ENCODE assay signal across 8 mouse cellular contexts in the genomic region with DNA sequence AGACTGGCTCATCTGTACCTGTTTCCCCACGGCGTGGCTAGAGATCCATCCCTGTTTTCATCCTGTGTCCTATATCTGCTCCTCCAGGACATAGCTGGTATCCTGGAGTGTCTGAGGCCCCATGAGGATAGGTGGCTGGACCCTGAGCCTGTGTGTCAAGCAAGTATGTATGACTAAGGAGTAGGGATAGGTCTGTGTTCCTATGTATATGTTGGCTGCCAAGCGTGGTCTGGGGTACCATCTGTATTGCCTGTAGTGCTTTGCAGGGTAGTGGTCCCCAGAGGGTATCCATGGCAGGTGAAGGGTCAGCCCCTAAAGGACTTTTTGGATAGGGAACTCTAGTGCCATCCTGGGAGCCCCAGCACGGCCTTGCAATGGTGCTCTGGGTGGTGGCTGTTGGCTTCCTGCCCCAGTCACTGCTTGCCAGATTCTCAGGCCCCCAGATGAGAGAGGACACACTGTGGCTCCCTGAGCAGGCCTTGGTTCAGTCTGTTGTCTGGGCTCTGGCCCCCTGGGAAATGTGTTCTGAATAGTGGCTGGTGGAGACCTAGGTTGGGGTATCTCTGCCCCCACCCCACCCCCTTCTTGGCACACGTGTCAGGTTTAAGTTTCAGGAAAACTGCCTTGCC. TPM values are rescaled to one million over a fixed set of nuclear protein-coding genes. Genes with fewer than 3 reads are reported as not detected.
DNase-seq lines count a peak whose midpoint lies in the region; ATAC-seq and TF ChIP-seq lines count a peak whose summit lies in the region.

No protein-coding gene starts in this region.

- TF ChIP-seq CTCF in G1E (IDR thresholded peaks at IDR 0.05; ENCODE audit: low read depth, low read length), result no peak
- no peak for TF ChIP-seq CTCF in midbrain, postnatal 0 days (IDR thresholded peaks at IDR 0.05)

- no peak overlapping the region for H3K27ac ChIP-seq in kidney, embryonic 14.5 days (ENCODE audit: low read depth, low read length)
- peak overlapping the region; percentile 99; the same call in 1 of the 2 replicates for H3K27ac ChIP-seq in embryonic facial prominence, embryonic 10.5 days (replicated peaks)
- peak overlapping the region; percentile 35 for H3K27ac ChIP-seq in hindbrain, embryonic 13.5 days
- H3K27ac ChIP-seq in midbrain, postnatal 0 days (ENCODE audit: low read depth, low read length), result no peak overlapping the region; the same call in 1 of the 2 replicates

- peaks cover 28% of the 10 kb centered on the region for H3K4me1 ChIP-seq in kidney, embryonic 14.5 days (ENCODE audit: control insufficient read depth, insufficient read depth, low read length)
- peaks cover 77% of the 10 kb centered on the region for H3K4me1 ChIP-seq in G1E (ENCODE audit: insufficient read depth, low read depth, low read length)
- peaks cover 48% of the 10 kb centered on the region for H3K4me1 ChIP-seq in embryonic facial prominence, embryonic 10.5 days
- H3K4me1 ChIP-seq in hindbrain, embryonic 13.5 days (replicated peaks), result peaks cover 68% of the 10 kb centered on the region
- peaks cover 22% of the 10 kb centered on the region; the same call in 1 of the 2 replicates for H3K4me1 ChIP-seq in midbrain, postnatal 0 days (ENCODE audit: insufficient read depth, low read length)

- no peak for ATAC-seq in kidney, embryonic 14.5 days (ENCODE audit: low FRiP score, low TSS enrichment)
- no peak for ATAC-seq in G1E (ENCODE audit: extremely low read depth, insufficient number of reproducible peaks, low FRiP score, poor library complexity, severe bottlenecking)
- no peak for ATAC-seq in hindbrain, embryonic 13.5 days (ENCODE audit: low FRiP score)
- ATAC-seq in midbrain, postnatal 0 days (ENCODE audit: low FRiP score), result no peak

- WGBS in kidney, embryonic 14.5 days, result 82% methylated on average over 5 of the region's 5 CpGs
- WGBS in embryonic facial prominence, embryonic 10.5 days, result 88% methylated on average over 5 of the region's 5 CpGs
- 79% methylated on average over 5 of the region's 5 CpGs for WGBS in hindbrain, embryonic 13.5 days
- 75% methylated on average over 5 of the region's 5 CpGs for WGBS in midbrain, postnatal 0 days

- DNase-seq in kidney, postnatal 10 days, result no peak
- no peak for DNase-seq in G1E (ENCODE audit: low spot score)
- no peak for DNase-seq in embryonic facial prominence, embryonic 10.5 days (ENCODE audit: low spot score)
- DNase-seq in midbrain, postnatal 0 days (ENCODE audit: low spot score), result peak; percentile 41
- DNase-seq in right cerebral cortex, postnatal 4 days, result no peak
- DNase-seq in right cerebral cortex, postnatal 36 days (ENCODE audit: low spot score in 2 of 2), result no peak

- H3K9me3 ChIP-seq in kidney, embryonic 14.5 days (ENCODE audit: control insufficient read depth, low read length), result peaks cover 2% of the 10 kb centered on the region; the same call in 1 of the 2 replicates
- peaks cover 6% of the 10 kb centered on the region for H3K9me3 ChIP-seq in G1E (replicated peaks)
- peaks cover 3% of the 10 kb centered on the region; the same call in 1 of the 2 replicates for H3K9me3 ChIP-seq in embryonic facial prominence, embryonic 10.5 days
- H3K9me3 ChIP-seq in hindbrain, embryonic 13.5 days, result no peaks in the 10 kb centered on the region
- H3K9me3 ChIP-seq in midbrain, postnatal 0 days (ENCODE audit: low read length), result no peaks in the 10 kb centered on the region

- H3K4me2 ChIP-seq in kidney, embryonic 14.5 days (replicated peaks; ENCODE audit: low read depth, low read length), result no peak overlapping the region
- H3K4me2 ChIP-seq in hindbrain, embryonic 13.5 days, result peak overlapping the region; percentile 95; the same call in 1 of the 2 replicates
- H3K4me2 ChIP-seq in midbrain, postnatal 0 days (ENCODE audit: low read depth, low read length, poor library complexity, severe bottlenecking), result no peak overlapping the region

- H3K27me3 ChIP-seq in kidney, embryonic 14.5 days (ENCODE audit: control insufficient read depth, insufficient read depth, low read length), result no peaks in the 10 kb centered on the region
- H3K27me3 ChIP-seq in G1E (ENCODE audit: insufficient read depth, low read length), result peaks cover 19% of the 10 kb centered on the region
- no peaks in the 10 kb centered on the region for H3K27me3 ChIP-seq in embryonic facial prominence, embryonic 10.5 days (replicated peaks; ENCODE audit: low read depth, poor library complexity, severe bottlenecking)
- H3K27me3 ChIP-seq in hindbrain, embryonic 13.5 days, result no peaks in the 10 kb centered on the region
- H3K27me3 ChIP-seq in midbrain, postnatal 0 days (ENCODE audit: insufficient read depth, low read length), result no peaks in the 10 kb centered on the region

- H3K4me3 ChIP-seq in kidney, embryonic 14.5 days (ENCODE audit: low read length), result no peak overlapping the region
- H3K4me3 ChIP-seq in G1E (ENCODE audit: low read depth, low read length), result peak overlapping the region; percentile 78; the same call in 1 of the 2 replicates
- peak overlapping the region; percentile 99; the same call in 1 of the 2 replicates for H3K4me3 ChIP-seq in embryonic facial prominence, embryonic 10.5 days
- H3K4me3 ChIP-seq in hindbrain, embryonic 13.5 days, result no peak overlapping the region
- H3K4me3 ChIP-seq in midbrain, postnatal 0 days (ENCODE audit: low read depth, low read length), result no peak overlapping the region

- H3K36me3 ChIP-seq in kidney, embryonic 14.5 days (ENCODE audit: control insufficient read depth, insufficient read depth, low read length), result 0 out of 2 replicates have a peak, but pooled peaks cover 4% of the 10 kb centered on the region
- peaks cover 67% of the 10 kb centered on the region for H3K36me3 ChIP-seq in G1E (replicated peaks)
- H3K36me3 ChIP-seq in embryonic facial prominence, embryonic 10.5 days (replicated peaks), result peaks cover 64% of the 10 kb centered on the region
- H3K36me3 ChIP-seq in hindbrain, embryonic 13.5 days, result peaks cover under 1% of the 10 kb centered on the region; the same call in 1 of the 2 replicates
- H3K36me3 ChIP-seq in midbrain, postnatal 0 days (ENCODE audit: insufficient read depth, low read length), result peaks cover 4% of the 10 kb centered on the region; the same call in 1 of the 2 replicates

- H3K9ac ChIP-seq in kidney, embryonic 14.5 days (ENCODE audit: low read depth, low read length), result 0 out of 2 replicates have a peak overlapping the region, but pooled peaks have one; percentile 4
- H3K9ac ChIP-seq in hindbrain, embryonic 13.5 days, result peak overlapping the region; percentile 97
- no peak overlapping the region for H3K9ac ChIP-seq in midbrain, postnatal 0 days (replicated peaks; ENCODE audit: low read length, poor library complexity, severe bottlenecking)

RNA-seq across cellular contexts. Expression of a gene that starts 2.5 kb away (rescaled TPM):
- polyA plus RNA-seq in kidney, embryonic 14.5 days (2014; fragmentation: Nextera tagmentation; extraction: Ambion mirVana), result 23.0 and 26.2 TPM in 2 replicates
- total RNA-seq in G1E (2014; fragmentation: Nextera tagmentation) (269 and 277 TPM in 2 replicates), G1E (2017) (38.3 and 48.5 TPM in 2 replicates)
- 489 and 507 TPM in 2 replicates for polyA plus RNA-seq in G1E (2012)
- 20.3 and 21.0 TPM in 2 replicates for polyA plus RNA-seq in embryonic facial prominence, embryonic 10.5 days (2016; fragmentation: Nextera tagmentation; extraction: Ambion mirVana)
- 13.7 and 16.6 TPM in 2 replicates for polyA plus RNA-seq in hindbrain, embryonic 13.5 days (2015; fragmentation: Nextera tagmentation; extraction: Ambion mirVana)
- total RNA-seq in midbrain, postnatal 0 days (2014; rRNA removed), result 48.3 and 55.2 TPM in 2 replicates
- 15.3 and 16.8 TPM in 2 replicates for polyA plus RNA-seq in midbrain, postnatal 0 days (2015; fragmentation: Nextera tagmentation; extraction: Ambion mirVana)

RNA-seq across cellular contexts. Expression of a gene that starts 26.3 kb away (rescaled TPM):
- polyA plus RNA-seq in kidney, embryonic 14.5 days (2014; fragmentation: Nextera tagmentation; extraction: Ambion mirVana), result not detected in 2 replicates
- total RNA-seq in G1E (2014; fragmentation: Nextera tagmentation) (not detected in 2 replicates), G1E (2017) (0.17 and 0.38 TPM in 2 replicates)
- not detected in 2 replicates for polyA plus RNA-seq in G1E (2012)
- polyA plus RNA-seq in embryonic facial prominence, embryonic 10.5 days (2016; fragmentation: Nextera tagmentation; extraction: Ambion mirVana), result not detected in 2 replicates
- polyA plus RNA-seq in hindbrain, embryonic 13.5 days (2015; fragmentation: Nextera tagmentation; extraction: Ambion mirVana), result 0.40 TPM in 1 of 2 replicates, not detected in the other
- 0.85 and 2.2 TPM in 2 replicates for total RNA-seq in midbrain, postnatal 0 days (2014; rRNA removed)
- 0.15 TPM in 1 of 2 replicates, not detected in the other for polyA plus RNA-seq in midbrain, postnatal 0 days (2015; fragmentation: Nextera tagmentation; extraction: Ambion mirVana)

RNA-seq across cellular contexts. Expression of a gene that starts 39.5 kb away (rescaled TPM):
- 162 and 174 TPM in 2 replicates for polyA plus RNA-seq in kidney, embryonic 14.5 days (2014; fragmentation: Nextera tagmentation; extraction: Ambion mirVana)
- 3.9 TPM in 1 of 2 replicates, not detected in the other for total RNA-seq in G1E (2014; fragmentation: Nextera tagmentation)
- 1.3 and 1.8 TPM in 2 replicates for total RNA-seq in G1E (2017)
- polyA plus RNA-seq in G1E (2012), result 9.5 and 9.6 TPM in 2 replicates
- polyA plus RNA-seq in embryonic facial prominence, embryonic 10.5 days (2016; fragmentation: Nextera tagmentation; extraction: Ambion mirVana), result 91.8 and 96.4 TPM in 2 replicates
- polyA plus RNA-seq in hindbrain, embryonic 13.5 days (2015; fragmentation: Nextera tagmentation; extraction: Ambion mirVana), result 324 and 347 TPM in 2 replicates
- 147 and 185 TPM in 2 replicates for total RNA-seq in midbrain, postnatal 0 days (2014; rRNA removed)
- polyA plus RNA-seq in midbrain, postnatal 0 days (2015; fragmentation: Nextera tagmentation; extraction: Ambion mirVana), result 317 and 336 TPM in 2 replicates

RNA-seq across cellular contexts. Expression of a gene that starts 45.6 kb away (rescaled TPM):
- 194 and 281 TPM in 2 replicates for polyA plus RNA-seq in kidney, embryonic 14.5 days (2014; fragmentation: Nextera tagmentation; extraction: Ambion mirVana)
- total RNA-seq in G1E (2014; fragmentation: Nextera tagmentation), result 31.5 and 42.4 TPM in 2 replicates
- 897 and 989 TPM in 2 replicates for total RNA-seq in G1E (2017)
- 143 and 174 TPM in 2 replicates for polyA plus RNA-seq in G1E (2012)
- 53.6 and 57.1 TPM in 2 replicates for polyA plus RNA-seq in embryonic facial prominence, embryonic 10.5 days (2016; fragmentation: Nextera tagmentation; extraction: Ambion mirVana)
- polyA plus RNA-seq in hindbrain, embryonic 13.5 days (2015; fragmentation: Nextera tagmentation; extraction: Ambion mirVana), result 47.1 and 48.0 TPM in 2 replicates
- total RNA-seq in midbrain, postnatal 0 days (2014; rRNA removed), result 2.5 and 3.9 TPM in 2 replicates
- 25.0 and 26.0 TPM in 2 replicates for polyA plus RNA-seq in midbrain, postnatal 0 days (2015; fragmentation: Nextera tagmentation; extraction: Ambion mirVana)

RNA-seq across cellular contexts. Expression of a gene that starts 55.7 kb away (rescaled TPM):
- 33.0 and 37.4 TPM in 2 replicates for polyA plus RNA-seq in kidney, embryonic 14.5 days (2014; fragmentation: Nextera tagmentation; extraction: Ambion mirVana)
- total RNA-seq in G1E (2014; fragmentation: Nextera tagmentation) (8.4 and 13.7 TPM in 2 replicates), G1E (2017) (9.3 and 13.0 TPM in 2 replicates)
- 31.4 and 35.1 TPM in 2 replicates for polyA plus RNA-seq in G1E (2012)
- 57.5 and 59.4 TPM in 2 replicates for polyA plus RNA-seq in embryonic facial prominence, embryonic 10.5 days (2016; fragmentation: Nextera tagmentation; extraction: Ambion mirVana)
- 19.9 and 20.7 TPM in 2 replicates for polyA plus RNA-seq in hindbrain, embryonic 13.5 days (2015; fragmentation: Nextera tagmentation; extraction: Ambion mirVana)
- total RNA-seq in midbrain, postnatal 0 days (2014; rRNA removed), result 4.3 and 17.0 TPM in 2 replicates
- polyA plus RNA-seq in midbrain, postnatal 0 days (2015; fragmentation: Nextera tagmentation; extraction: Ambion mirVana), result 8.8 and 8.9 TPM in 2 replicates

Comparison
In these comparisons a context has a peak if more than half of its experiments do, and no peak if none do; other contexts are left out.
1. H3K27ac ChIP-seq: peak in embryonic facial prominence, embryonic 10.5 days (single experiment) and hindbrain, embryonic 13.5 days (single experiment); none in kidney, embryonic 14.5 days (single experiment) and midbrain, postnatal 0 days (single experiment).
2. H3K4me3 ChIP-seq: peak in G1E (single experiment) and embryonic facial prominence, embryonic 10.5 days (single experiment); none in kidney, embryonic 14.5 days (single experiment), hindbrain, embryonic 13.5 days (single experiment) and midbrain, postnatal 0 days (single experiment).
3. RNA of a gene that starts 2.5 kb away (polyA plus RNA-seq): 489 to 507 TPM in G1E; 23.0 to 26.2 TPM in kidney, embryonic 14.5 days, 20.3 to 21.0 TPM in embryonic facial prominence, embryonic 10.5 days, 15.3 to 16.8 TPM in midbrain, postnatal 0 days and 13.7 to 16.6 TPM in hindbrain, embryonic 13.5 days; every median in the first group is over 10 times any median in the second.